Mouse (Mus musculus) adrenal gland, adult (tissue): Measurements from ENCODE around the gene Sry.

Experiments used
- DNase-seq, 2 experiments: peaks; one replicate each; pipeline ENCODE4 v3.0.0; 2022 to 2023; ENCODE audit warnings: low spot score in 1 of 2; ENCODE audit not compliant: inconsistent age in 2 of 2

Sry gene

GRCm38 (mm10) chrY:2663558-2663957 is at the start of gene Sry:
Gene Sry (minus strand): TSS chrY:2663658.
- DNase-seq: no peak
